Mouse (Mus musculus): ENCODE measurements around the gene Slc25a42. TPM values are rescaled to one million over a fixed set of nuclear protein-coding genes. Genes with fewer than 3 reads are reported as not detected.

The Slc25a42 gene
- 45.5 and 46.3 TPM in 2 replicates for polyA plus RNA-seq (2012; rRNA removed)

GRCm38 (mm10) chr8:70212112-70213055, at the start of gene Slc25a42:
Slc25a42 (minus strand) TSS chr8:70212305.
- Histone ChIP-seq H3K27ac (ENCODE audit: insufficient read depth, low read length) (peak within 1 kb of the TSS; percentile 40), H3K4me3 (replicated peaks; ENCODE audit: insufficient read depth, low read depth, low read length) (peak within 1 kb of the TSS; percentile 70), H3K4me1 (ENCODE audit: control insufficient read depth, insufficient read depth, low read length) (peaks cover 9% of the 10 kb centered on the region), H3K27me3 (ENCODE audit: control insufficient read depth, insufficient read depth, low read length) (no peaks in the 10 kb centered on the region)
- TF ChIP-seq CTCF (IDR thresholded peaks at IDR 0.05; ENCODE audit: borderline replicate concordance, insufficient read depth, low read depth, low read length) (no peak), POLR2A (IDR thresholded peaks at IDR 0.05; ENCODE audit: borderline replicate concordance, insufficient read depth, low read length) (peak; percentile 89)
- WGBS, result under 1% methylated on average over 66 of the region's 66 CpGs
- peak; percentile 98 to 100 for DNase-seq

GRCm38 (mm10) chr8:70259043-70259442, 46.9 kb upstream of the Slc25a42 start:
- DNase-seq, result no peak
- TF ChIP-seq CTCF (IDR thresholded peaks at IDR 0.05; ENCODE audit: borderline replicate concordance, insufficient read depth, low read depth, low read length), result no peak
- no peak for TF ChIP-seq POLR2A (IDR thresholded peaks at IDR 0.05; ENCODE audit: borderline replicate concordance, insufficient read depth, low read length)
- Histone ChIP-seq H3K27me3 (ENCODE audit: control insufficient read depth, insufficient read depth, low read length) (no peaks in the 10 kb centered on the region), H3K27ac (ENCODE audit: insufficient read depth, low read length) (no peak overlapping the region), H3K4me1 (ENCODE audit: control insufficient read depth, insufficient read depth, low read length) (peaks cover 21% of the 10 kb centered on the region), H3K4me3 (replicated peaks; ENCODE audit: insufficient read depth, low read depth, low read length) (no peak overlapping the region)
- WGBS, result 65% methylated on average over 2 of the region's 2 CpGs

GRCm38 (mm10) chr8:70258600-70258999, 46.5 kb upstream of the Slc25a42 start:
- Histone ChIP-seq H3K27me3 (ENCODE audit: control insufficient read depth, insufficient read depth, low read length) (no peaks in the 10 kb centered on the region), H3K4me1 (ENCODE audit: control insufficient read depth, insufficient read depth, low read length) (peaks cover 21% of the 10 kb centered on the region), H3K4me3 (replicated peaks; ENCODE audit: insufficient read depth, low read depth, low read length) (no peak overlapping the region), H3K27ac (ENCODE audit: insufficient read depth, low read length) (no peak overlapping the region)
- TF ChIP-seq POLR2A (IDR thresholded peaks at IDR 0.05; ENCODE audit: borderline replicate concordance, insufficient read depth, low read length) (no peak), CTCF (IDR thresholded peaks at IDR 0.05; ENCODE audit: borderline replicate concordance, insufficient read depth, low read depth, low read length) (no peak)
- DNase-seq, result no peak
- WGBS, result 37% methylated on average over 5 of the region's 5 CpGs

GRCm38 (mm10) chr8:70257456-70257855, 45.4 kb upstream of the Slc25a42 start:
- Histone ChIP-seq H3K27ac (ENCODE audit: insufficient read depth, low read length) (no peak overlapping the region), H3K4me3 (replicated peaks; ENCODE audit: insufficient read depth, low read depth, low read length) (no peak overlapping the region), H3K4me1 (ENCODE audit: control insufficient read depth, insufficient read depth, low read length) (peaks cover 21% of the 10 kb centered on the region), H3K27me3 (ENCODE audit: control insufficient read depth, insufficient read depth, low read length) (no peaks in the 10 kb centered on the region)
- WGBS, result 7% methylated on average over 3 of the region's 3 CpGs
- DNase-seq, result peak; percentile 52 to 76
- TF ChIP-seq POLR2A (IDR thresholded peaks at IDR 0.05; ENCODE audit: borderline replicate concordance, insufficient read depth, low read length) (no peak), CTCF (IDR thresholded peaks at IDR 0.05; ENCODE audit: borderline replicate concordance, insufficient read depth, low read depth, low read length) (no peak)

GRCm38 (mm10) chr8:70254628-70255027, 42.5 kb upstream of the Slc25a42 start:
- no peak for TF ChIP-seq POLR2A (IDR thresholded peaks at IDR 0.05; ENCODE audit: borderline replicate concordance, insufficient read depth, low read length)
- TF ChIP-seq CTCF (IDR thresholded peaks at IDR 0.05; ENCODE audit: borderline replicate concordance, insufficient read depth, low read depth, low read length), result peak; percentile 12; the same call in 1 of the 2 replicates
- DNase-seq, result no peak
- no peaks in the 10 kb centered on the region for H3K27me3 ChIP-seq (ENCODE audit: control insufficient read depth, insufficient read depth, low read length)
- H3K4me3 ChIP-seq (replicated peaks; ENCODE audit: insufficient read depth, low read depth, low read length), result no peak overlapping the region
- H3K27ac ChIP-seq (ENCODE audit: insufficient read depth, low read length), result no peak overlapping the region
- H3K4me1 ChIP-seq (ENCODE audit: control insufficient read depth, insufficient read depth, low read length), result peaks cover 26% of the 10 kb centered on the region
- 59% methylated on average over 1 of the region's 1 CpGs for WGBS

- Histone ChIP-seq H3K27me3 (ENCODE audit: control insufficient read depth, insufficient read depth, low read length) (no peaks in the 10 kb centered on the region), H3K27ac (ENCODE audit: insufficient read depth, low read length) (no peak overlapping the region), H3K4me1 (ENCODE audit: control insufficient read depth, insufficient read depth, low read length) (peaks cover 19% of the 10 kb centered on the region), H3K4me3 (replicated peaks; ENCODE audit: insufficient read depth, low read depth, low read length) (no peak overlapping the region)
- TF ChIP-seq POLR2A (IDR thresholded peaks at IDR 0.05; ENCODE audit: borderline replicate concordance, insufficient read depth, low read length) (no peak), CTCF (IDR thresholded peaks at IDR 0.05; ENCODE audit: borderline replicate concordance, insufficient read depth, low read depth, low read length) (no peak)
- no peak for DNase-seq
- WGBS, result 52% methylated on average over 3 of the region's 3 CpGs
Observed at GRCm38 (mm10) chr8:70247841-70248240, 35.7 kb upstream of the Slc25a42 start.

- no peaks in the 10 kb centered on the region for H3K27me3 ChIP-seq (ENCODE audit: control insufficient read depth, insufficient read depth, low read length)
- peaks cover 14% of the 10 kb centered on the region for H3K4me1 ChIP-seq (ENCODE audit: control insufficient read depth, insufficient read depth, low read length)
- no peak for TF ChIP-seq CTCF (IDR thresholded peaks at IDR 0.05; ENCODE audit: borderline replicate concordance, insufficient read depth, low read depth, low read length)
- no peak for TF ChIP-seq POLR2A (IDR thresholded peaks at IDR 0.05; ENCODE audit: borderline replicate concordance, insufficient read depth, low read length)
- DNase-seq, result no peak
- H3K27ac ChIP-seq (ENCODE audit: insufficient read depth, low read length), result no peak overlapping the region
- no peak overlapping the region for H3K4me3 ChIP-seq (replicated peaks; ENCODE audit: insufficient read depth, low read depth, low read length)
- WGBS, result 46% methylated on average over 6 of the region's 6 CpGs
Observed at GRCm38 (mm10) chr8:70246622-70247021, 34.5 kb upstream of the Slc25a42 start.

- TF ChIP-seq CTCF (IDR thresholded peaks at IDR 0.05; ENCODE audit: borderline replicate concordance, insufficient read depth, low read depth, low read length), result peak; percentile 8; the same call in 1 of the 2 replicates
- no peak for TF ChIP-seq POLR2A (IDR thresholded peaks at IDR 0.05; ENCODE audit: borderline replicate concordance, insufficient read depth, low read length)
- no peak overlapping the region for H3K4me3 ChIP-seq (replicated peaks; ENCODE audit: insufficient read depth, low read depth, low read length)
- DNase-seq, result no peak
- no peak overlapping the region for H3K27ac ChIP-seq (ENCODE audit: insufficient read depth, low read length)
- H3K27me3 ChIP-seq (ENCODE audit: control insufficient read depth, insufficient read depth, low read length), result no peaks in the 10 kb centered on the region
- 85% methylated on average over 5 of the region's 5 CpGs for WGBS
- peaks cover 12% of the 10 kb centered on the region for H3K4me1 ChIP-seq (ENCODE audit: control insufficient read depth, insufficient read depth, low read length)
Observed at GRCm38 (mm10) chr8:70240642-70241041, 28.5 kb upstream of the Slc25a42 start.
